Mouse (Mus musculus) macrophage (primary cell): ENCODE measurements at regions not wholly inside any gene's neighbourhood (a gene's known extent, or its start where the extent isn't known, plus 50 kb on each side); places are given as distances from the start of the nearest gene placed in this dataset.
A peak's percentile ranks its signal among the peaks of the same experiment; 100 is the strongest.

Experiments
- H3K27ac ChIP-seq: fragments of 350-480 bp; formaldehyde crosslinking; 2 replicates; pipeline ENCODE4 v1.9.0; 2021
- H3K36me3 ChIP-seq: fragments of 350-480 bp; formaldehyde crosslinking; 2 replicates; pipeline ENCODE4 v1.9.0; 2021; ENCODE audit errors: inconsistent target
- H3K4me3 ChIP-seq: fragments of 350-480 bp; formaldehyde crosslinking; 2 replicates; pipeline ENCODE4 v1.9.0; 2021; ENCODE audit errors: inconsistent target
- H3K79me2 ChIP-seq: fragments of 350-480 bp; formaldehyde crosslinking; 2 replicates; pipeline ENCODE4 v1.9.0; 2021; ENCODE audit errors: inconsistent target
- WGBS: methylation state at CpG from one replicate; pipeline ENCODE4 v1.1.7; 2026; ENCODE audit warnings: inconsistent platforms; ENCODE audit not compliant: missing documents; 5-methylcytosine and 5-hydroxymethylcytosine counted together

GRCm38 (mm10) chr1:166735545-166735944, 53.9 kb upstream of the Fmo9 start:
- no peaks in the 10 kb centered on the region for H3K36me3 ChIP-seq
- 83% methylated on average over 5 of the region's 5 CpGs for whole genome bisulfite sequencing
- H3K27ac ChIP-seq, result no peak overlapping the region
- H3K79me2 ChIP-seq, result no peaks in the 10 kb centered on the region
- no peak overlapping the region for H3K4me3 ChIP-seq

- Histone ChIP-seq H3K27ac (no peak overlapping the region), H3K4me3 (no peak overlapping the region), H3K36me3 (no peaks in the 10 kb centered on the region), H3K79me2 (no peaks in the 10 kb centered on the region)
- 3% methylated on average over 2 of the region's 2 CpGs for WGBS
Observed at GRCm38 (mm10) chr1:166738029-166738428, 56.4 kb upstream of the Fmo9 start.

- Histone ChIP-seq H3K79me2 (no peaks in the 10 kb centered on the region), H3K4me3 (no peak overlapping the region), H3K27ac (no peak overlapping the region), H3K36me3 (no peaks in the 10 kb centered on the region)
- WGBS, result 86% methylated on average over 4 of the region's 4 CpGs
Observed at GRCm38 (mm10) chr1:166750236-166750635, 68.6 kb upstream of the Fmo9 start.

- 93% methylated on average over 4 of the region's 4 CpGs for WGBS
- Histone ChIP-seq H3K36me3 (no peaks in the 10 kb centered on the region), H3K27ac (no peak overlapping the region), H3K79me2 (no peaks in the 10 kb centered on the region), H3K4me3 (no peak overlapping the region)
Observed at GRCm38 (mm10) chr1:166750777-166751176, 69.1 kb upstream of the Fmo9 start.

GRCm38 (mm10) chr1:166751436-166751835, 69.8 kb upstream of the Fmo9 start:
- Histone ChIP-seq H3K36me3 (no peaks in the 10 kb centered on the region), H3K27ac (no peak overlapping the region), H3K79me2 (no peaks in the 10 kb centered on the region), H3K4me3 (no peak overlapping the region)
- WGBS, result 98% methylated on average over 3 of the region's 3 CpGs

GRCm38 (mm10) chr1:166752990-166753709, 71.5 kb upstream of the Fmo9 start:
- Histone ChIP-seq H3K79me2 (no peaks in the 10 kb centered on the region), H3K4me3 (no peak overlapping the region), H3K27ac (no peak overlapping the region), H3K36me3 (no peaks in the 10 kb centered on the region)
- 89% methylated on average over 6 of the region's 6 CpGs for WGBS

GRCm38 (mm10) chr1:166758987-166759386, 77.3 kb upstream of the Fmo9 start:
- H3K4me3 ChIP-seq, result no peak overlapping the region
- 29% methylated on average over 1 of the region's 2 CpGs for WGBS
- no peak overlapping the region for H3K27ac ChIP-seq
- H3K36me3 ChIP-seq, result no peaks in the 10 kb centered on the region
- no peaks in the 10 kb centered on the region for H3K79me2 ChIP-seq

- Histone ChIP-seq H3K4me3 (no peak overlapping the region), H3K27ac (no peak overlapping the region), H3K79me2 (no peaks in the 10 kb centered on the region), H3K36me3 (no peaks in the 10 kb centered on the region)
- WGBS, result 100% methylated on average over 1 of the region's 1 CpGs
Observed at GRCm38 (mm10) chr1:166773114-166773513, 91.5 kb upstream of the Fmo9 start.

GRCm38 (mm10) chr1:166782106-166782505, 100.5 kb upstream of the Fmo9 start:
- 67% methylated on average over 1 of the region's 1 CpGs for WGBS

GRCm38 (mm10) chr1:166787945-166788344, 106.3 kb upstream of the Fmo9 start:
- H3K79me2 ChIP-seq, result no peaks in the 10 kb centered on the region
- 0% methylated on average over 1 of the region's 1 CpGs for WGBS
- no peak overlapping the region for H3K4me3 ChIP-seq
- peak overlapping the region; percentile 70 for H3K27ac ChIP-seq
- no peaks in the 10 kb centered on the region for H3K36me3 ChIP-seq

More at GRCm38 (mm10) chr1:166782106-166782505, 100.5 kb upstream of the Fmo9 start:
- no peak overlapping the region for H3K27ac ChIP-seq
- H3K79me2 ChIP-seq, result no peaks in the 10 kb centered on the region
- no peaks in the 10 kb centered on the region for H3K36me3 ChIP-seq
- no peak overlapping the region for H3K4me3 ChIP-seq

- H3K27ac ChIP-seq, result peak overlapping the region; percentile 70
- H3K79me2 ChIP-seq, result no peaks in the 10 kb centered on the region
- H3K4me3 ChIP-seq, result no peak overlapping the region
- H3K36me3 ChIP-seq, result no peaks in the 10 kb centered on the region
- WGBS, result 63% methylated on average over 1 of the region's 1 CpGs
Observed at GRCm38 (mm10) chr1:166788824-166789399, 107.3 kb upstream of the Fmo9 start.

- WGBS, result 42% methylated on average over 6 of the region's 6 CpGs
- Histone ChIP-seq H3K36me3 (no peaks in the 10 kb centered on the region), H3K27ac (peak overlapping the region; percentile 85), H3K4me3 (no peak overlapping the region), H3K79me2 (no peaks in the 10 kb centered on the region)
Observed at GRCm38 (mm10) chr1:166793052-166793716, 111.5 kb upstream of the Fmo9 start.

GRCm38 (mm10) chr1:166793717-166794081, 112.1 kb upstream of the Fmo9 start:
- H3K27ac ChIP-seq, result peak overlapping the region; percentile 85
- no peaks in the 10 kb centered on the region for H3K36me3 ChIP-seq
- no peak overlapping the region for H3K4me3 ChIP-seq
- WGBS, result 85% methylated on average over 1 of the region's 1 CpGs
- H3K79me2 ChIP-seq, result no peaks in the 10 kb centered on the region

GRCm38 (mm10) chr1:166794622-166795244, 113.1 kb upstream of the Fmo9 start:
- no peaks in the 10 kb centered on the region for H3K36me3 ChIP-seq

GRCm38 (mm10) chr1:166795613-166796012, 114.0 kb upstream of the Fmo9 start:
- 78% methylated on average over 4 of the region's 4 CpGs for WGBS
- Histone ChIP-seq H3K27ac (no peak overlapping the region), H3K4me3 (no peak overlapping the region), H3K79me2 (no peaks in the 10 kb centered on the region), H3K36me3 (no peaks in the 10 kb centered on the region)

More at GRCm38 (mm10) chr1:166794622-166795244, 113.1 kb upstream of the Fmo9 start:
- no peaks in the 10 kb centered on the region for H3K79me2 ChIP-seq
- 86% methylated on average over 14 of the region's 14 CpGs for WGBS
- peak overlapping the region; percentile 85; the same call in 1 of the 2 replicates for H3K27ac ChIP-seq
- H3K4me3 ChIP-seq, result no peak overlapping the region
